Mouse (Mus musculus) spleen, adult 2 months (tissue): ENCODE measurements around the gene Resp18. TPM values are rescaled to one million over a fixed set of nuclear protein-coding genes. Genes with fewer than 3 reads are reported as not detected.

ENCODE experiments used
- DNase-seq, 2 experiments: peaks; one replicate each; pipeline versions ENCODE4 v3.0.0 to v3.0.0-alpha.2; 2012 to 2021; ENCODE audit warnings: low spot score in 2 of 2, low read depth in 1 of 2
- H3K27ac ChIP-seq: fragments of 200-500 bp; 2 replicates; pipeline ENCODE4 v1.5.1; 2012; ENCODE audit warnings: low read length, inconsistent platforms; ENCODE audit not compliant: insufficient read depth
- H3K27me3 ChIP-seq: fragments of 200-500 bp; 2 replicates; pipeline ENCODE4 v1.6.1; 2012; ENCODE audit warnings: mild to moderate bottlenecking, moderate library complexity, low read length, inconsistent platforms; ENCODE audit not compliant: control insufficient read depth, insufficient read depth
- H3K36me3 ChIP-seq: fragments of 200-500 bp; 2 replicates; pipeline ENCODE4 v1.6.1; 2012; ENCODE audit warnings: mild to moderate bottlenecking, low read length, inconsistent platforms; ENCODE audit not compliant: control insufficient read depth, insufficient read depth
- H3K4me1 ChIP-seq: fragments of 200-500 bp; 2 replicates; pipeline ENCODE4 v1.6.1; 2011; ENCODE audit warnings: inconsistent platforms; ENCODE audit not compliant: control insufficient read depth, insufficient read depth, insufficient read length
- H3K4me3 ChIP-seq: fragments of 200-500 bp; 2 replicates; pipeline ENCODE4 v1.5.1; 2011; ENCODE audit warnings: mild to moderate bottlenecking, inconsistent platforms; ENCODE audit not compliant: insufficient read depth, insufficient read length; ENCODE audit errors: extremely low read depth
- CTCF ChIP-seq: fragments of 200-500 bp; IDR thresholded peaks from 2 replicates; pipeline ENCODE4 v1.5.1; 2011; ENCODE audit warnings: mild to moderate bottlenecking, inconsistent platforms; ENCODE audit not compliant: insufficient read depth, insufficient read length, insufficient replicate concordance; ENCODE audit errors: extremely low read depth
- POLR2A ChIP-seq: fragments of 200-500 bp; IDR thresholded peaks from 2 replicates; pipeline ENCODE4 v1.6.1; 2011; ENCODE audit warnings: low read depth, low read length, inconsistent platforms
- WGBS: fragments of 180-500 bp; shearing (Covaris S2); methylation state at CpG from one replicate; pipeline ENCODE4 v1.1.7; 2018; 5-methylcytosine and 5-hydroxymethylcytosine counted together
- polyA plus RNA-seq: library from polyadenylated mRNA; depleted of rRNA; stranded (reverse); fragments of >200 nt; gene quantifications from 2 replicates; pipeline ENCODE4 v1.2.3, GENCODE M21; 2012

Gene Resp18
- polyA plus RNA-seq, 1 experiment, result not detected

DNA sequence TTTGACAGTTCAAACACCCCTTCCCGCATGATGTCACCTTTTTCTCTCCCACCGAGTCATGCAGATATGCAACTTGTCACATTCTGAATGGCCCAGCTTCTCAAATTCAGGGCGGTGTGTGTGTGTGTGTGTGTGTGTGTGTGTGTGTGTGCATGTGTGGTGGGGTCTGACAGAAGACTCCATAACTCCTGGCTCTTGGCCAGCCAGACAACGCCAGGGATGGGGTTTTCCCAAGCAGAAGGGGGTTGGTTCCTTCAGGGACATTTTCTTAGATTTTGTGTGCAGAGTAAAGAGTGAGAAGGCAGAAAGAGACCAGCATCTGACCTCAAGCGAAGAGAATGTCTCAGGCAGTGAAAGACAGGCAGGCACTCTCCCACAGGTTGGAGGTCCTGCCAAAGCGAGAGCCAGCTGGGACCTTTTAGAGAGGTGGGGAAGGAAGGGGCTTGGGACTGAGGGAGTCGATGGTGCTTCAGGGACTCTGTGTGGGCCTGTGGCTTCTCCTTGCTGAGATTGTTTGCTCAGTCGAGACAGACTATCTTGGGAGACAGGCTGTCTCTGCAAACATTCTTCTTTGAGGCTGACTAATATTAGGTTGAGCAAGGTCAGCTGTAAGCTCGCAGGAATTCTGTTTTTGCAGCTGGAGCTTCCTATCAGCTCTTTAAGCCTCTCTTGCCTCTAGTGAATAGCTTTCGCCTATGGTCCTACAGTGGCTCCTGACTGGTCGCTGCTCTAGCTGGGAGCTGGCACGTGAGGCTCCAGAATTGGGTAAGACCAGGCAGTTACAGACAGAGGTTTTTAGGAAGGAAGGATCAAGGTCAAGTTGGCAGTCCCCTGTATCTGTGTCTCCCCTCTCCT, 14.5 kb upstream of the Resp18 start:
- TF ChIP-seq CTCF (no peak), POLR2A (no peak)
- H3K27ac ChIP-seq, result peak overlapping the region; percentile 9; the same call in 1 of the 2 replicates
- no peaks in the 10 kb centered on the region for H3K27me3 ChIP-seq
- no peaks in the 10 kb centered on the region for H3K36me3 ChIP-seq
- no peak overlapping the region for H3K4me3 ChIP-seq
- no peaks in the 10 kb centered on the region for H3K4me1 ChIP-seq
- no peak for DNase-seq
- 59% methylated on average over 12 of the region's 12 CpGs for WGBS

GRCm38 (mm10) chr1:75291321-75291720, 13.1 kb upstream of the Resp18 start:
- DNase-seq, result no peak
- H3K4me1 ChIP-seq, result no peaks in the 10 kb centered on the region
- H3K27ac ChIP-seq, result no peak overlapping the region
- H3K27me3 ChIP-seq, result no peaks in the 10 kb centered on the region
- H3K4me3 ChIP-seq, result no peak overlapping the region
- 84% methylated on average over 8 of the region's 8 CpGs for WGBS
- no peaks in the 10 kb centered on the region for H3K36me3 ChIP-seq
- TF ChIP-seq POLR2A (no peak), CTCF (no peak)

DNA sequence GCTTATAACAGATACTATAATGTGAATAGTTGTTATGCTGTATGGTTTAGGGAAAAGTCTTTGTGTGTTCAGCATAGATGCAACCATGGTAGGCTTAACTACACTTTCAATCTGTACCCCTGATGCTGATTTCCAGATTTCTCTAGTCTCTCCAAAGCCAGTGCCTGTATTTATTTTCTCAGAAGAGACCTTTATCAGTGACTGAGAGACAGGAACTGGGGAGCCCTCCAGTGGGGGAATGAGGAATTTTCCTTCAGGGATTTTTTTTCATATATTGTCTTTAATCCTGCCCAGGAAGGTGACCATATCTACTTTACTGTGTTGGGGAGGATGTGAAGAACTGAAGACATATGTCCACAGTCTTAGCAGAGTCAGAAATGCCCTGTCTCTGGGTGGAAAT, 12.4 kb upstream of the Resp18 start:
- Histone ChIP-seq H3K36me3 (no peaks in the 10 kb centered on the region), H3K27me3 (no peaks in the 10 kb centered on the region), H3K4me3 (no peak overlapping the region), H3K4me1 (no peaks in the 10 kb centered on the region), H3K27ac (no peak overlapping the region)
- no peak for TF ChIP-seq POLR2A
- TF ChIP-seq CTCF, result no peak
- DNase-seq, result no peak

DNA sequence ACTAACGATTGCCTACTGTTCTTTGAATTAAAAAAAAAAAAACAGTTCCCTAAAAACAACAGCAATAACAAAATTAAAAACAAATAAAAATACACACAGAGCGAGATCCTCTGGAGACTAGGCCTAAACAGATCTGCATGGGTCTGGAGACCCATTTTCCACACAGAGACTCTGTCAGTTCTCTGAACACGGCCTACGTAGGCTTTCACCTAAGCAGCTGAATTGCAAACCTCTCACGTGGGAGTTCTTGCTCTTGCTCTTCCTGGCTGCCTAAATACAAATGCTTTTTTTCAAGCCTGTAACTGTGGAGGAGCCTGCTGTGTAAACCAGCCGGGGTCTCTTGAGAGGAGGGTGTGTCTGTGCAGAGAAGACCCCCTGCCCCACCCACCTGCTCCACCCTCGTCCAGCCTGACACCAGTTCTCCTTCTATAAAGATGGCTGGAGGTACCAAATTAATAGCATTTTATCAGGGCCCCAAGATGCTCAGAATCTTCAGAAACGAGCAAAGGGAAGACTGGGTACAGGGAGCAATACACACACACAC, 11.7 kb upstream of the Resp18 start:
- WGBS, result 77% methylated on average over 8 of the region's 8 CpGs
- no peak for DNase-seq
- TF ChIP-seq POLR2A (no peak), CTCF (no peak)
- Histone ChIP-seq H3K36me3 (no peaks in the 10 kb centered on the region), H3K27me3 (no peaks in the 10 kb centered on the region), H3K27ac (no peak overlapping the region), H3K4me1 (no peaks in the 10 kb centered on the region), H3K4me3 (no peak overlapping the region)

GRCm38 (mm10) chr1:75289376-75289775, 11.2 kb upstream of the Resp18 start:
- H3K27me3 ChIP-seq, result no peaks in the 10 kb centered on the region
- TF ChIP-seq CTCF, result no peak
- no peak for TF ChIP-seq POLR2A
- H3K36me3 ChIP-seq, result no peaks in the 10 kb centered on the region
- no peak overlapping the region for H3K4me3 ChIP-seq
- no peak for DNase-seq
- H3K4me1 ChIP-seq, result no peaks in the 10 kb centered on the region
- H3K27ac ChIP-seq, result no peak overlapping the region
- WGBS, result 49% methylated on average over 7 of the region's 7 CpGs

GRCm38 (mm10) chr1:75284911-75285310, 6.7 kb upstream of the Resp18 start:
- Histone ChIP-seq H3K27me3 (no peaks in the 10 kb centered on the region), H3K4me1 (no peaks in the 10 kb centered on the region), H3K4me3 (no peak overlapping the region), H3K36me3 (no peaks in the 10 kb centered on the region), H3K27ac (no peak overlapping the region)
- 86% methylated on average over 7 of the region's 7 CpGs for WGBS
- DNase-seq, result no peak
- TF ChIP-seq POLR2A, result no peak
- TF ChIP-seq CTCF, result no peak

DNA sequence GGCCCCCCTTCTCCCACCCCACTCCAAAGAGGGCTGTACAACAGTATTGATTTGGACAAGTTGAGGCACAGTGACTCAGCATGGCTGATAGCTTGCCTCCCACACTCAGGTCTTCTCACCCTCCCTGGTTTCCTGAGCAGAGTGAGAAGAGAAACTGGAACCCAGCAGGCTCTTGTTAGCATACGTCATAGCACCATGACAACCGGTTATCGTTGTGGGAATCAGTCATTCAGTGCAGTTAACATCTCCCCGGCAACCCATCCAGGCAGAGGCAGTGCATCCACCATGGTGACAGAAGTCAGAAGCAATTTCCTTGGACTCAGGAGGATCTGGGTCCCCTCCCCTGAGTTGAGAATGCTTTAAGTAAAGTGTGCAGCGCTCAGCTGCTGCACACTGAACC, 4.8 kb upstream of the Resp18 start:
- no peak overlapping the region for H3K4me3 ChIP-seq
- WGBS, result 74% methylated on average over 5 of the region's 5 CpGs
- TF ChIP-seq CTCF (no peak), POLR2A (no peak)
- no peaks in the 10 kb centered on the region for H3K27me3 ChIP-seq
- DNase-seq, result no peak
- no peaks in the 10 kb centered on the region for H3K4me1 ChIP-seq
- no peak overlapping the region for H3K27ac ChIP-seq
- H3K36me3 ChIP-seq, result no peaks in the 10 kb centered on the region
